Mouse (Mus musculus): ENCODE measurements around the gene Rab37. TPM values are rescaled to one million over a fixed set of nuclear protein-coding genes. Genes with fewer than 3 reads are reported as not detected.

The Rab37 gene
- 4.1 to 6.9 TPM (median 4.9 TPM) in 4 replicates for total RNA-seq (2023; ENCODE audit: inconsistent age)

DNA sequence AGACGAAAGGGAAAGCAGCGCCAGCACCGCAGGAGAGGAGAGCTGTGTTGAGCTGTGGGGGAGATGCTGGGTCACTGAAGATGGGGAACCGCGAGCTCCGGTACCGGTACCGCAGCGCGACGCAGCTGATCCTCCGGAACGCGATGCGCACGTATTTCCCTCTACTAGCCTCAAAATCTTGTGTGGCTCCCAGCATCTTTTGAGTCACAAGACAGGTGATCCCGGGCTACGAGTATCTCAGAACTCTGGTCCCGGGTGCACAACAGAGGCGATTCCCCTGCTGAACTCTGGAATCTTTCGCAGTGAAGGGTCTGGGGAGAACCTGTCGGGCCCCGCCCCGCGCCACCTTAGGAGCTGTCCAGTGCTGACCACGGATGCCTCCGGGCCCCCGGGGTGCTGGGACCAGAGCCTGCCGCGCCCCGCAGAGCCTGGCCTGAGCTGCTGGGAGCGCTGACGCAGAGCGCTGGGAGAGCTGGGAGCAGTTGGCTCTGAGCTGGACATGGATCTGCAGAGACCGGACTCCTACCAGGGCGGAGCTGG is at the start of gene Rab37:
TSS of gene Rab37 (plus strand) at position 70 of the 540 bp plus-strand sequence.

DNA sequence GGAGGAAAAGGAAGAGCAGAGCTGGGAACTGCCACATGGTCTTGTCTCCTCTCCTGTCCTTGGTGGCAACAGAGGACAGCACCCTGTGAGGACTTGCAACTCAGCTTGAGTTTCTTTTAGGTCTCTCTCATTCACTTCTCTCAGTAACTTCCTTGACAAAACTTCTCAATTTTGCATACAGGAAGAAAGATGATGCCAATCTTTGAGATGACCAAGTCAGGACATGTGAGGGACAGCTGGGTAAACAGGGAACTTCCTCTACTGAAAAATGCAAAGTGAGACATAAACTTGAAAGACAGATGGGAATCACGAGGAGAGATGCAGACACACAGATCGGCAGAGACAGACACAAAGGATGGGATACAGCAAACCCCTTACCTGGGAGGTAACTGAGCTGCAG is 43.0 kb upstream of the Rab37 start, which contains the start of gene Cd300ld3:
TSS of gene Cd300ld3 (minus strand) at position 151 of the 400 bp plus-strand sequence.

DNA sequence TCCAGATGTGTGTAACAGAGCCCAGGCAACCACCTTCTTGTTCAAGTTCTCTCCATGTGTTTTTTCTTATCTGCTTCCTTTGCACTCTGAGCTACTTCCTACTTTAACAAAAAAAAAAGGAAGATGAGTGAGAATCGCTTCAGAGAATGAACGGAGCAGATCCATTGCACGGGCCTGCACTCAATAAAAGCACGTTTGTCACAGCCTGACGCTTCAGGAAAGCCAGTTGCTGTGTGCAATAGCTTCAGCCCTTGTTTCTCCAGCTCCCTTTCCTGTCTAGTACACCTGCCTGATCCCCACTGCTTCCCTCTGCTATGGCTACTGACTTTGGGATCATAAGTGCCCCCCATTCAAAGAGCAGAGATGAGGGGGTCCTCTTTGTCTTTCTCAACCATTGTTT is 29.2 kb upstream of the Rab37 start, which contains the start of gene Cd300e:
TSS of gene Cd300e (minus strand) at position 101 of the 400 bp plus-strand sequence.

DNA sequence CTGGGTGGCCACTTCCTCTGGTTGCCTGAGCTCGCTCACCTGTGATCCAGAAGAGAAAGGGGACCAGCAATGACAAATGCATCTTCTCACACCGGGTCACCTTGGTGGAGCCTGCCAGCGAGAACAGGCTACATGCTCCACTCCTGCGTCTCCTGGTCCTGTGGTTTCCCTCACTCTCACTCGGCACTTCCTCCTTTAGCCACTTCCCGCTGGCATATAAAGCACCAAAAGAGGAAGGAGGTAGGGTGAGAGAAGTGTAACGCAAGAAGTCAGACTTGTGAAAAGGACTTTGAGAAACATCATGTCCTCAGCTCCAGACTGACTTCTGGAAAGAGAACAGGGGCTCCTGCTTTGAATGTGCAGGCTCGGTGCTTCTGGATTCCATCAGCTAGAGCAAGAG is 42.6 kb downstream of the Rab37 start, which contains the start of gene Cd300lf:
TSS of gene Cd300lf (minus strand) at position 193 of the 400 bp plus-strand sequence.

DNA sequence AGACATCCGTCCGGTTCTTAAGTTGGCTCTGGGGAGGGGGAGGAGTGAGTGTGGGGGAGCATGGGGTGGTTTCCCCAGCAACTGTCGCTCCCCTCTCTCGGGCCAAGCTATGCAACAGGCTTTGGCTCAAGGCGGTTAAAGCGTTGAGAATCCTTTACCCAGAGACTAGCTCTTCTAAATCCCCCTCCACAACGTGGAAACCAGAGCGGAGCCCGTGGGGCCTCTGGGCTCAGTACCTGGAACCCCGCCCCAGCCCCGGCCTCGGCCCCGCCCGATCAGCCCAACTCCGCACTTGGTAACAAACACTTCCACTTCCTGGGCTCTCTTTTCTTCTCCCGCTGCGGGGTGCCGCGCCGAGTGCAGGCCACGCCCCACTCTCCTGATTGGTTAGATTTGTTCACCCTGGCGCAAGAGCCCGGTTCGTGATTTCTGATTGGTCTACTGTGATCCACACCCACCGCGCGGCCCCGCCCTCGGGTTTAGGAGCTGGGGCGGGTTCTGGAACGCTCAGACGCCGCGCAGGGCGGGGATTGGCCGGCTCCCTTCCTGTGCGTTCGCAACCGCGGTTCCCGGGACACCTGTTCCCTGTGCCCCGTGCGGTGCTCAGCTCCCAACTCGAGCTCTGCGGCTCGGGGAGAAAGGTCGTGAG is 71.7 kb downstream of the Rab37 start, which contains the start of gene Slc9a3r1:
TSS of gene Slc9a3r1 (plus strand) at position 510 of the 649 bp plus-strand sequence.

DNA sequence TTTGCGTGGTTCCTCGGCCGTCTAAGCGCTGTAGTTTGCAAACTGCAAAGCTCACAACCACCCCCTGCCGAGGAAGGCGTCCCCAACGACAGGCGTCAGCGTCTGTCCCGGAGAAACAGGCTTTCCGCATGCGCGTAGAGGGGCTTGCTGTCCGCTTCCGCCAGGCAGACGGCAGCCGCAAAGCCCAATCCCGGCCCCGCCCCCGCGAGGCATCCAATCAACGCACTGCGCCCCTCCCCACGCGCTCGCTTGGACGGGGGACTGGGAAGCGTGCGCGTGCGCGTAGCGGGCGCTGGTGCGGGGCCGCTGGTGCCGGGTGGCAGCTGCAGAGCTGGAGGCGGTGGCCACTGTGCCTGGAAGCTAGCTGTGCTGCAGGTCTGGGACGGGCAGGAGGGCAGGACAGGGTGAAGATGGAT is 96.0 kb downstream of the Rab37 start, which contains the start of gene Tmem104:
TSS of gene Tmem104 (plus strand) at position 264 of the 416 bp plus-strand sequence.

DNA sequence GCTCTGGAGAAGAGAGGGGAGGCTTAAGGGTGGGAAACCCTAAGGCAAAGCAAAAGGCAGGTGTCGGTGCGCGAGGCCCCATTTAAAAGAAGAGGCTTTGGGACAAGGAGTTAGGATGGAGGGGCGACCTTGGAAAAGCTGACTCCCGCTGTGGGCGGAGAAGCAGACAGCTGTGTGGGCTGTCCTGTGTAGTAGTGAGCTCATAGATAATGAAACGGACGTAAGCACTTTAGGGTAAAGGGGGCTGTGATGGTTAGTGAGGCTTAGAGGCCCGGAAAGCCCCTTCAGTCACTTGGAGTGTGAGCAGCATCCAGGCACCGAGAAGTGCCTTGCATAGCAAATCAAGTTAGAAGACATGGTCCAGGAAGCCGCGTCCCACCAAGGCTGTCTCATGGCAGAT is 96.5 kb downstream of the Rab37 start, which contains the start of gene Nat9:
TSS of gene Nat9 (minus strand) at position 167 of the 400 bp plus-strand sequence.

Other genes with a start within 250 kb of the Rab37 start
- gene Gprc5c, start 240.3 kb upstream of the Rab37 start, total RNA-seq (2023; ENCODE audit: inconsistent age): 0.16 TPM in 1 of 4 replicates, not detected in the others
- gene Cd300a, start 201.4 kb upstream of the Rab37 start, total RNA-seq (2023; ENCODE audit: inconsistent age): 0.71 to 1.3 TPM (median 0.95 TPM) in 4 replicates
- 0.26 to 1.3 TPM in 2 of 4 replicates, not detected in the others for gene Cd300lb, start 157.0 kb upstream of the Rab37 start, total RNA-seq (2023; ENCODE audit: inconsistent age)
- not detected in 4 replicates for gene Cd300c, start 122.3 kb upstream of the Rab37 start, total RNA-seq (2023; ENCODE audit: inconsistent age)
- gene Cd300ld, start 101.5 kb upstream of the Rab37 start, total RNA-seq (2023; ENCODE audit: inconsistent age): 0.51 to 1.00 TPM (median 0.70 TPM) in 4 replicates
- gene Cd300c2, start 89.6 kb upstream of the Rab37 start, total RNA-seq (2023; ENCODE audit: inconsistent age): 0.60 to 2.1 TPM (median 1.6 TPM) in 4 replicates
- gene Cd300ld2, start 75.2 kb upstream of the Rab37 start, total RNA-seq (2023; ENCODE audit: inconsistent age): not detected in 4 replicates
- gene Cd300ld4, start 64.4 kb upstream of the Rab37 start, total RNA-seq (2023; ENCODE audit: inconsistent age): not detected in 4 replicates
- 0.90 to 1.1 TPM (median 0.95 TPM) in 4 replicates for gene Cd300ld5, start 53.7 kb upstream of the Rab37 start, total RNA-seq (2023; ENCODE audit: inconsistent age)
- 0.90 to 1.1 TPM (median 0.96 TPM) in 4 replicates for gene Cd300ld3, start 43.0 kb upstream of the Rab37 start, total RNA-seq (2023; ENCODE audit: inconsistent age)
- 0.39 to 1.3 TPM (median 1.2 TPM) in 4 replicates for gene Cd300e, start 29.3 kb upstream of the Rab37 start, total RNA-seq (2023; ENCODE audit: inconsistent age)
- 9.7 to 14.3 TPM (median 10.3 TPM) in 4 replicates for gene Cd300lf, start 42.6 kb downstream of the Rab37 start, total RNA-seq (2023; ENCODE audit: inconsistent age)
- gene Slc9a3r1, start 71.9 kb downstream of the Rab37 start, total RNA-seq (2023; ENCODE audit: inconsistent age): 73.9 to 83.7 TPM (median 79.0 TPM) in 4 replicates
- gene Tmem104, start 96.1 kb downstream of the Rab37 start, total RNA-seq (2023; ENCODE audit: inconsistent age): 14.8 to 19.6 TPM (median 16.6 TPM) in 4 replicates
- 15.6 to 30.2 TPM (median 19.0 TPM) in 4 replicates for gene Nat9, start 96.4 kb downstream of the Rab37 start, total RNA-seq (2023; ENCODE audit: inconsistent age)
- not detected in 4 replicates for gene Grin2c, start 175.8 kb downstream of the Rab37 start, total RNA-seq (2023; ENCODE audit: inconsistent age)
- 18.4 to 21.9 TPM (median 20.6 TPM) in 4 replicates for gene Fdxr, start 185.6 kb downstream of the Rab37 start, total RNA-seq (2023; ENCODE audit: inconsistent age)
- 0.19 TPM in 1 of 4 replicates, not detected in the others for gene Fads6, start 206.2 kb downstream of the Rab37 start, total RNA-seq (2023; ENCODE audit: inconsistent age)
- gene Otop2, start 215.7 kb downstream of the Rab37 start, total RNA-seq (2023; ENCODE audit: inconsistent age): not detected in 4 replicates
- not detected in 4 replicates for gene Ush1g, start 230.6 kb downstream of the Rab37 start, total RNA-seq (2023; ENCODE audit: inconsistent age)
- gene Otop3, start 243.3 kb downstream of the Rab37 start, total RNA-seq (2023; ENCODE audit: inconsistent age): not detected in 4 replicates

Measured in B cell, adult (primary cell).